Mouse (Mus musculus) liver, embryonic 15.5 days (tissue): ENCODE measurements around the gene Sdccag8. TPM values are rescaled to one million over a fixed set of nuclear protein-coding genes. Genes with fewer than 3 reads are reported as not detected.

Experiments
- ATAC-seq: fragments of 200-750 bp; cut with Nextera tagmentation; 2 replicates; pipeline ENCODE4 v1.8.0; 2017; ENCODE audit warnings: moderate number of reproducible peaks, mild to moderate bottlenecking, moderate library complexity; ENCODE audit not compliant: insufficient read depth
- H3K27ac ChIP-seq: fragments of 300-500 bp; sonication (generic); replicated peaks from 2 replicates; pipeline ENCODE4 v1.5.1; 2015; ENCODE audit warnings: mild to moderate bottlenecking, inconsistent platforms
- H3K27me3 ChIP-seq: fragments of 300-500 bp; sonication (generic); 2 replicates; pipeline ENCODE4 v1.6.1; 2015; ENCODE audit warnings: mild to moderate bottlenecking, inconsistent platforms
- H3K36me3 ChIP-seq: fragments of 300-500 bp; sonication (generic); replicated peaks from 2 replicates; pipeline ENCODE4 v1.6.1; 2015; ENCODE audit warnings: moderate library complexity, mild to moderate bottlenecking, inconsistent platforms
- H3K4me1 ChIP-seq: fragments of 300-500 bp; sonication (generic); replicated peaks from 2 replicates; pipeline ENCODE4 v1.6.1; 2015; ENCODE audit warnings: inconsistent platforms
- H3K4me2 ChIP-seq: fragments of 300-500 bp; sonication (generic); 2 replicates; pipeline ENCODE4 v1.6.1; 2015; ENCODE audit warnings: moderate library complexity, mild to moderate bottlenecking, inconsistent platforms
- H3K4me3 ChIP-seq: fragments of 300-500 bp; sonication (generic); replicated peaks from 2 replicates; pipeline ENCODE4 v1.5.1; 2015; ENCODE audit warnings: mild to moderate bottlenecking, inconsistent platforms
- H3K9ac ChIP-seq: fragments of 300-500 bp; sonication (generic); 2 replicates; pipeline ENCODE4 v1.6.1; 2015; ENCODE audit warnings: moderate library complexity, mild to moderate bottlenecking, inconsistent platforms
- H3K9me3 ChIP-seq: fragments of 300-500 bp; sonication (generic); replicated peaks from 2 replicates; pipeline ENCODE4 v1.6.1; 2016; ENCODE audit warnings: inconsistent platforms
- WGBS: fragments of 180-500 bp; shearing (Covaris S2); methylation state at CpG from one replicate; pipeline ENCODE4 v1.1.7; 2015; ENCODE audit warnings: mixed read lengths; ENCODE audit not compliant: insufficient replicate concordance; 5-methylcytosine and 5-hydroxymethylcytosine counted together
- polyA plus RNA-seq: library from polyadenylated mRNA; unstranded; fragments of >200 nt; fragmentation: Nextera tagmentation; extraction: Ambion mirVana; gene quantifications from 2 replicates; pipeline ENCODE4 v1.2.1, GENCODE M21; 2015

Sdccag8 gene
- polyA plus RNA-seq, 1 experiment from 2014 or later: 5.0 TPM

DNA sequence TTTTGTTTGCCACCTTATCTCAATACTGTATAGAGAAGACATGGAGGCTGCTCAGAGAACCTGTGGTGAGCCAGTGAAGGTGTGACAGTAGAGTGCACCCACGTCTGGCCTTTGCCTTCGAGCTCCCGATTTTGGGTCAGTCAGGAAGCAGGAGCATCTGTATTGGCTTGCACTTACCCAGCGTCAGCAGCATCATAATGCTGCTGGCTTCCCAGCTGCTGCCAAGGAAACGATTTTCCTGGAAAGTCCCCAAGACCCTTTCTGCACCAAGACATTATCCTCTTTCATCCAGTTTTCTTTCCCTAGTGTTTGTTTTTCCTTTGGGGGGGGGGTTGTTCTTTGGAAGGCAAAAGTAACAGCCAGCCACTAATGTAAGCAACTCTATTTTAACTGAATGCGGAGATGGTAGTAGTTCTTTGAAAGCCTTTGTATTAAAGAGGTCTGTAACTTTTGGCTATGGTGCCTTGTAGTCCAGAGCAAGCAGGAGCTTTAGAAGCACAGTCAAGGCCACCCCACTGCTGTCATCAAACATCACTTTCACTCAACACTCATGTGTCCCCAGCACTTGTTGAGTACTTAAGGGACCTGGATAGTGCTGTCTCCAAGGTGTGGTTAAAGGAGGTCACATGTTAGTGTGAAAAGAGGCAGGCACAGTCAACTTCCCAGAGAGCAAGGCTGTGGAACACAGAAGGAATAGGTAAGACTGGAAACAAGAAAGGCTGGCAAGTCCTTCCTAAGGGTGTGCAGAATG lies 172.7 kb downstream of the Sdccag8 start:
- Histone ChIP-seq H3K36me3 (no peaks in the 10 kb centered on the region), H3K4me1 (0 out of 2 replicates have a peak, but pooled peaks cover 6% of the 10 kb centered on the region), H3K27me3 (no peaks in the 10 kb centered on the region), H3K9me3 (no peaks in the 10 kb centered on the region), H3K9ac (no peak overlapping the region), H3K4me3 (no peak overlapping the region), H3K27ac (no peak overlapping the region), H3K4me2 (no peak overlapping the region)
- 69% methylated on average over 6 of the region's 6 CpGs for WGBS
- no peak for ATAC-seq

DNA sequence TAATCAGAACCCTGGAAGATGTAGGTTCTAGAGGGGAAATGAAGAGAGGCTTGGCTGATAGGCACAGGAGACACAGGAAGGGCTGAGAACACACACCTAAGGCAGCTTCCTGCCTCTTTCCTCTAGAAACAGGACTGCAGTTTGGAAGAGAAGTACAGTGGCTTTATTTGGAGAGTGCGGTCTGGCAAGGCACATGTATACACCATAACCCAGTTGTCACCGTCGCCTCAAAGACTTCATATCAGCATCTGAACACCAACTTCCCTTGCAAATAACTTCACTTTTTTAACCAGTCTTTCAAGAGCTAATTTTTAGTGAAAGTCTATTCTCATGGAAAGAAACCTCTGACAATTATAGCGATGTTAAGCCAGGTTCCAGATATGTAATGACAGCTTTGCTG lies 177.0 kb downstream of the Sdccag8 start:
- WGBS: 49% methylated on average over 4 of the region's 4 CpGs
- no peak overlapping the region for H3K27ac ChIP-seq

DNA sequence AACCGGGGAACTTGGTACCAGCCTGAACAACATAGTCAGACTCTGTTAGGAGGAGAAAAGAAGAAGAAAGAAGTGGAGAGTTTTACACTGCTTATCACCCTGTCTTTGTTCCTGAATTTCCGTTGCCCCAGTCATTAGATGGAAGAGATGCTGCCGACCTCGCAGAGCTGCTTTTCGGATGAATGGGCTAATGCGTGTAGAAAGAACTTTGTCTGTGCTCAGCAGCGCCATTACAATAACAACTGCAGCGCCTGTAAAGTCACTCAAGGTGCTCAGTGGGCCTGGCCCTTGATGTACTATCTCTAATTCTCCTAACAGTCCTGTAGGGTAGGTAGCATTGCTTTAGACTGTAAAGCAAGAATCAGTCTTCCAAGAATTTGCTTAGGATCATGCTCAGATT lies 178.1 kb downstream of the Sdccag8 start:
- no peak for ATAC-seq
- no peaks in the 10 kb centered on the region for H3K36me3 ChIP-seq
- H3K27ac ChIP-seq: no peak overlapping the region
- H3K9ac ChIP-seq: no peak overlapping the region
- peaks cover 24% of the 10 kb centered on the region for H3K4me1 ChIP-seq
- no peaks in the 10 kb centered on the region for H3K27me3 ChIP-seq
- no peak overlapping the region for H3K4me3 ChIP-seq
- no peak overlapping the region for H3K4me2 ChIP-seq
- 69% methylated on average over 8 of the region's 8 CpGs for WGBS
- no peaks in the 10 kb centered on the region for H3K9me3 ChIP-seq

More for the DNA sequence above, 177.0 kb downstream of the Sdccag8 start:
- Histone ChIP-seq H3K27me3 (no peaks in the 10 kb centered on the region), H3K9ac (no peak overlapping the region), H3K4me1 (peaks cover 16% of the 10 kb centered on the region), H3K4me3 (no peak overlapping the region), H3K4me2 (no peak overlapping the region), H3K36me3 (no peaks in the 10 kb centered on the region), H3K9me3 (no peaks in the 10 kb centered on the region)
- ATAC-seq: no peak

DNA sequence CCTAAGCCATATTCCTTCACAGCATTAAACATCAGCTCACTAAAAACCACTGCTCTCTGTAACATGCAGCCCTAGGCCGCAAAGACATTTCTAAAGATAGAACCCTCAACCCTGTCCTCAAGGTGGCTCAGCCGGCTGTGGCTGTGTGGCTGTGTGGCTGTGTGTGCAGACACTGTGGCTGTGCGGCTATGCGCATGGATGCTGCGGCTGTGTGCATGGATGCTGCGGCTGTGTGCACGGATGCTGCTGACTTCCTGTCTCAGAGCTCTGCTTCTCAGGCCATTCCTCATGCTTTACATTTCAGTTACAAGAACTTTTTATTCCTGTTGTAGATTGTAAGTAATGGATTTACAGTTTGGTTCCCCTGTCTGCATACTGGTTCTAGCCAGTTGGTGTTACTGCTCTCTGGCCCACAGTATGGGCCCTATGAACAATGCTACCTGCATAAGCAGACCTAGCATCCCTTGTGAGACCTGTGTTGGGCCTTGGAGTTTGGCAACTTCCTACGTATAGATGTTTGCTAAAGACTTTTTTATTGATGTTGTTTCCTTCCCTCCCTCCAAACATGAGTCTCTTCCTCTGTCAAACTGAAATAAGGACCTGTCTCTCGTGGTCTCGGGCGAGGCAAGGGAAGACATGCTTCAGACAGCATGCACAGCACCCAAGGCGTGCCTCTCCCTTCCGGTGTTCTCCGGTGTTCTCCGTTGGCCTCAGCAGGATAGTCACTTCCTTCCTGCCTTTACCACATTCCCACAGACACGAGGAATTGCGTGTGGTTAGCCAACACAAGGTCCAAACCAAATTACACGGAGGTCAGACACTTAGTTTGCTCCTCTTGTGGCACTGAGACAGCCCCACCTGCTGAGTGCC lies 178.9 kb downstream of the Sdccag8 start:
- peaks cover 27% of the 10 kb centered on the region for H3K4me1 ChIP-seq
- H3K9ac ChIP-seq: no peak overlapping the region
- H3K4me3 ChIP-seq: no peak overlapping the region
- 36% methylated on average over 18 of the region's 18 CpGs for WGBS
- H3K27me3 ChIP-seq: no peaks in the 10 kb centered on the region
- H3K4me2 ChIP-seq: no peak overlapping the region
- ATAC-seq: no peak
- H3K36me3 ChIP-seq: no peaks in the 10 kb centered on the region
- H3K9me3 ChIP-seq: no peaks in the 10 kb centered on the region
- H3K27ac ChIP-seq: no peak overlapping the region

DNA sequence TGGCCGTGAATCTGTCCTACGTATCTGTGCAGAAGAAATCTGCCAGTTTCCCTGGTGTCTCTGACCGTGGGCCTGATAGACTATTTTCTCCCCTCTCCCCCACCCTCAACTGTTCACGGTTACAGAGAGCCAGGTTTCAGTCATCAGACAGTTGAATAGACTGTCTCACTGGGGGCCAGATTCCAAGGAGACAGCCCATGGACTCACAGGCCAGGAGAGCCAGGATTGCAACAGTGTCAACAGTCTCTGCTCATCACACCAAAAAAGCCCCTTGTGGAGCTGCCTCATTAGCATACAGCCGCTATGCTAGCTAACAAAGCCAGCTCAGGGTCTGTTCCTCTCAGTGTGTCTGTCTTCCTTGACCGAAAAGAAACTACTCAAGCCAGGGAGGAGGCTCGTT lies 179.6 kb downstream of the Sdccag8 start:
- H3K27ac ChIP-seq: no peak overlapping the region
- H3K9ac ChIP-seq: no peak overlapping the region
- H3K36me3 ChIP-seq: no peaks in the 10 kb centered on the region
- ATAC-seq: 0 out of 2 replicates have a peak, but pooled peaks have one; percentile 8
- H3K4me3 ChIP-seq: no peak overlapping the region
- no peak overlapping the region for H3K4me2 ChIP-seq
- H3K9me3 ChIP-seq: no peaks in the 10 kb centered on the region
- no peaks in the 10 kb centered on the region for H3K27me3 ChIP-seq
- 20% methylated on average over 7 of the region's 7 CpGs for WGBS
- peaks cover 27% of the 10 kb centered on the region for H3K4me1 ChIP-seq

DNA sequence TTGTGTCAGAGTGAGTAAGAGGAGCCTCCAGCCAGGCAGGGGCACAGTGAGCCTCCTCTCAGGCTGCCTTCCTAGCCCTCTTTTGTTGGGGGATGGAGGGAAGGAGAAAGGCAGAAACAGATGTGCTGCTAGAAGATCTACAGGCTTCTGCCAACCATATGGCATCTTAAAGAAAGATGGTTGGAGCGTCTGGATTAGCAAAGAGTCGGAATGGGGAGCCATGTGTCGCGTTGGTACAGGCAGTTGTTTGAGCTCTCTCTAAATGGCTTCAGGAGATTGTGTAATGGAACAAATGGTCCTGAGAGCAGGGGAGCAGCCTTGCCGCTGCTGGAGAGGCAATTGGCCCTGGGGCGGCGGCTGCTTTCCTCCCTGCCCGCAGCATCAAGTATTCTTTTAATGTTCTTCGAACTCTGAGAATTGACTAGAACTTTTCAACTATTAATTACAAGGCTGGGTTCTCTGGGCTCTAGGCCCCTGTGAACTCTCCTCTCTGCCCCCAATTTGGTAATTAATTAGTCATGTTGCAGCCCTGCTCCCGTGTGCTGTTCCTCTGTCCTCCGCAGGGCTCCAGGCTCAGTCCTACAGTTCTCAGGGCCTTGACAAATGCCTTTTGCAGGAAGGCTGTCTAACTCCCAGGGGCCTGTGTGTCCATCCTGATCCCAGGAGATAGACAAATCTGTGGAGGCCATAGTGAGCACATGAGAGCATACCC lies 180.4 kb downstream of the Sdccag8 start:
- no peak for ATAC-seq
- H3K4me1 ChIP-seq: peaks cover 27% of the 10 kb centered on the region
- H3K9me3 ChIP-seq: no peaks in the 10 kb centered on the region
- no peak overlapping the region for H3K4me2 ChIP-seq
- no peak overlapping the region for H3K4me3 ChIP-seq
- no peaks in the 10 kb centered on the region for H3K27me3 ChIP-seq
- H3K27ac ChIP-seq: no peak overlapping the region
- H3K36me3 ChIP-seq: no peaks in the 10 kb centered on the region
- no peak overlapping the region for H3K9ac ChIP-seq
- 70% methylated on average over 11 of the region's 11 CpGs for WGBS

DNA sequence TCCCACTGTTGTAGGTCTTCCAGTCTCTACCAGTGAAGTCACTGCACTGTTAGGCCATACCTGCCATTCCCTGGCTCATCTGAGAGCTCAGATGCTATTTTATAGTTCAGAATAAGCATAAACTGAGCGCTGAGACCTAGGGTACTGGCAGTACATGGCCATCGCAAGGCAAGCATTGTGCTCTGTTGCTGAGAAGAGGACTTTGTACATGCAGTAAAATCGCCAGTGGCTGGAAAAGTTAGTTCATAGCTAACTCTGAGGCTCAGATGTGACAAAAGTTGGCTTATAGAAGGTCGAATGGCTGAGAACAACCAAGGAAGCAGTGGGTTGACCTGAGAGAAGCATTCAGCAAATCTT lies 180.9 kb downstream of the Sdccag8 start:
- ATAC-seq: no peak
- H3K27ac ChIP-seq: no peak overlapping the region
- H3K36me3 ChIP-seq: no peaks in the 10 kb centered on the region

DNA sequence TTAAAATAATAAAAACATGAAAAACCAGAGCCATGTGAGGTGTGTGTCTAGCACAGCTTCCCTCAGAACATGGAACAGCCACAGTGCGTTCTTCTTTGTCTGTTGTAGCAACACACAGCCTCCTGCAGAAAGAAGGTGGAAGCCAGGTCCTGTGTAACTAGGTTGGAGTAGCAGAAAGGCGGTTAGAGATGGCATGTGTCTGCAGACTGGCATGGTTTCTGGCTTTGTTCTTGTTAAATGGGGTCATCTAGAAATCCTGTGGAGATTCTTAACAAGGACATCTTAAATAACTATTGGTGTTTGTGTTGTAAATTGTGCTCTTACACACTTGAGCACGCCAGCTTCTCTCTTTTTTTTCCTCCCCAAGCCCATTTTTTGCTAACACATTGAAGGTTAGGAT lies 181.7 kb downstream of the Sdccag8 start:
- H3K9ac ChIP-seq: no peak overlapping the region
- peaks cover 27% of the 10 kb centered on the region for H3K4me1 ChIP-seq
- H3K27me3 ChIP-seq: no peaks in the 10 kb centered on the region
- H3K36me3 ChIP-seq: no peaks in the 10 kb centered on the region
- no peak for ATAC-seq
- WGBS: 74% methylated on average over 3 of the region's 3 CpGs
- no peak overlapping the region for H3K4me2 ChIP-seq
- H3K9me3 ChIP-seq: no peaks in the 10 kb centered on the region
- H3K4me3 ChIP-seq: no peak overlapping the region
- no peak overlapping the region for H3K27ac ChIP-seq

More for the DNA sequence above, 180.9 kb downstream of the Sdccag8 start:
- WGBS: 58% methylated on average over 4 of the region's 4 CpGs
- Histone ChIP-seq H3K4me1 (peaks cover 27% of the 10 kb centered on the region), H3K9me3 (no peaks in the 10 kb centered on the region), H3K27me3 (no peaks in the 10 kb centered on the region), H3K9ac (no peak overlapping the region), H3K4me3 (no peak overlapping the region), H3K4me2 (no peak overlapping the region)

DNA sequence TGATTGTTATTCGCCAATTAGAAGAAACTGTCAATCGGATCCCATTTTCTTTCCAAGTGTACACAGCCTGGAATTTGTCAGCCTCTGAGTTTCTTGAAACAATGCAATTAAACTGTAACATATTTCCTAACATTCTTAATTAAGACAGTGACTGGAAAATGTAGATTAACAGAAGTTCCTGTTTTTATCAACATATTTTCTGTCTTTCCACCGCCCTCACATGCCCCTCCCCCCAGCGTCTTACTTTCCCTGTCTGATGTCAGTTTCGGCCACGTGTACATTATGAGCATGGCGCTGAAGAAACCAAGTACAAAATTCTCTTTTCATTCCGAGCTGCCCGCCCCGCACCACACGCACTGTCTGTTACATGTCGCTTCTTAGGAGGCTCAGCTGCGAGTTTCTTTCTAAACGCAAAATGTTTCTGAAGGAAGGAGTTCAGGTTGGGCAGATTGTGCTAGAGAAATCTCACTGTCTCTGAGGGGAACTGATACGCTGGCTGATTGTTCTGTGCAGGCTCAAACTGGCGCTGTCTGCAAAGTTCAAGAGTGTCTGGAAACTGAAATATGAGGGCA lies 182.3 kb downstream of the Sdccag8 start:
- H3K27ac ChIP-seq: no peak overlapping the region
- H3K4me2 ChIP-seq: peak overlapping the region; percentile 53
- peaks cover 27% of the 10 kb centered on the region for H3K4me1 ChIP-seq
- no peaks in the 10 kb centered on the region for H3K9me3 ChIP-seq
- no peaks in the 10 kb centered on the region for H3K27me3 ChIP-seq
- no peak; the same call in 1 of the 2 replicates for ATAC-seq
- H3K4me3 ChIP-seq: peak overlapping the region; percentile 22; the same call in 1 of the 2 replicates
- H3K9ac ChIP-seq: no peak overlapping the region
- 24% methylated on average over 16 of the region's 16 CpGs for WGBS
- H3K36me3 ChIP-seq: no peaks in the 10 kb centered on the region

DNA sequence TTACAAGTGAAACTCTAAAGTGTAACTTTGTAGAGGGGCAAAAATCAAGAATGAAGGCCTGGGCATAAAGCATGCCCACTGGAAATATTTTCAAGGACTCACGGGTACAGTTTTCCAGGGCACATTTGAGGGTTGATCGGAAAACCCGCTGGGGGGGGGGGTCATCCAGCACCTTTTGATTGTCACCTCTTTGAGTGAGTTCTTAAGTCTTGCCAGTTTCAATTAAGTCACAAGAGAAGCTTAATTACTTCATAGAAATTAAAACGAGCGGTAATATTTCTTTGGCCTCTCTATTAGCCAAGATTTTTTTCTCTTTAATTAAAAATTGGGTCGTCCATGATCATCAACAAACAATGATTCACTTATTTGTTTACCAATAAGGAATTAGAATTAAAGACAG lies 182.8 kb downstream of the Sdccag8 start:
- Histone ChIP-seq H3K4me1 (peaks cover 27% of the 10 kb centered on the region), H3K9ac (no peak overlapping the region), H3K36me3 (no peaks in the 10 kb centered on the region), H3K9me3 (no peaks in the 10 kb centered on the region), H3K4me3 (no peak overlapping the region), H3K27me3 (no peaks in the 10 kb centered on the region), H3K27ac (no peak overlapping the region), H3K4me2 (peak overlapping the region; percentile 53)
- 61% methylated on average over 6 of the region's 6 CpGs for WGBS
- ATAC-seq: no peak
